Mouse (Mus musculus) hindbrain, postnatal 0 days (tissue): Measurements from ENCODE around the gene L3mbtl2. TPM values are rescaled to one million over a fixed set of nuclear protein-coding genes. Genes with fewer than 3 reads are reported as not detected.
"Not testable (repeated sequence)": the region's sequence is repeated elsewhere in the genome, so short reads cannot be mapped to it uniquely, and the experiment has no call there.

Source experiments
- ATAC-seq: fragments of 200-750 bp; cut with Nextera tagmentation; 2 replicates; pipeline ENCODE4 v1.8.0; 2017; ENCODE audit warnings: mild to moderate bottlenecking, moderate TSS enrichment, moderate library complexity
- DNase-seq: peaks from one replicate; pipeline ENCODE4 v3.0.0-alpha.2; 2015; ENCODE audit warnings: low spot score
- H3K27ac ChIP-seq: fragments of 300-500 bp; sonication (generic); 2 replicates; pipeline ENCODE4 v1.5.1; 2014; ENCODE audit warnings: mild to moderate bottlenecking
- H3K27me3 ChIP-seq: fragments of 300-500 bp; sonication (generic); 2 replicates; pipeline ENCODE4 v1.6.1; 2014; ENCODE audit warnings: low read length, mixed read lengths; ENCODE audit not compliant: insufficient read depth
- H3K36me3 ChIP-seq: fragments of 300-500 bp; sonication (generic); 2 replicates; pipeline ENCODE4 v1.6.1; 2014; ENCODE audit warnings: low read length, mixed read lengths; ENCODE audit not compliant: insufficient read depth
- H3K4me1 ChIP-seq: fragments of 300-500 bp; sonication (generic); 2 replicates; pipeline ENCODE4 v1.6.1; 2014; ENCODE audit warnings: antibody characterized with exemption, low read length, mixed read lengths; ENCODE audit not compliant: insufficient read depth
- H3K4me2 ChIP-seq: fragments of 300-500 bp; sonication (generic); 2 replicates; pipeline ENCODE4 v1.6.1; 2014; ENCODE audit warnings: low read depth, mild to moderate bottlenecking, low read length, moderate library complexity, mixed read lengths
- H3K4me3 ChIP-seq: fragments of 300-500 bp; sonication (generic); 2 replicates; pipeline ENCODE4 v1.5.1; 2014; ENCODE audit warnings: low read length
- H3K9ac ChIP-seq: fragments of 300-500 bp; sonication (generic); replicated peaks from 2 replicates; pipeline ENCODE4 v1.6.1; 2014; ENCODE audit warnings: mild to moderate bottlenecking, low read length, moderate library complexity, mixed read lengths
- H3K9me3 ChIP-seq: fragments of 300-500 bp; sonication (generic); 2 replicates; pipeline ENCODE4 v1.6.1; 2016; ENCODE audit warnings: low read length, mixed read lengths
- CTCF ChIP-seq: IDR thresholded peaks from 2 replicates; pipeline ENCODE4 v1.5.1; 2016; ENCODE audit warnings: antibody characterized with exemption, control low read depth, low read depth
- WGBS: fragments of 180-500 bp; shearing (Covaris S2); extraction: QIAGEN DNeasy Blood & Tissue Kit; methylation state at CpG from one replicate; pipeline ENCODE4 v1.1.7; 2014; 5-methylcytosine and 5-hydroxymethylcytosine counted together
- polyA plus RNA-seq: library from polyadenylated mRNA; unstranded; fragments of >200 nt; fragmentation: Nextera tagmentation; extraction: Ambion mirVana; gene quantifications from 2 replicates; pipeline ENCODE4 v1.2.1, GENCODE M21; 2015
- total RNA-seq: library from RNA; depleted of rRNA; stranded (reverse); fragments of >200 nt; gene quantifications from 2 replicates; pipeline ENCODE4 v1.2.3, GENCODE M21; 2014

Gene L3mbtl2
- total and polyA plus RNA-seq, 2 experiments from 2014 or later, result 27.6 to 31.4 TPM

DNA sequence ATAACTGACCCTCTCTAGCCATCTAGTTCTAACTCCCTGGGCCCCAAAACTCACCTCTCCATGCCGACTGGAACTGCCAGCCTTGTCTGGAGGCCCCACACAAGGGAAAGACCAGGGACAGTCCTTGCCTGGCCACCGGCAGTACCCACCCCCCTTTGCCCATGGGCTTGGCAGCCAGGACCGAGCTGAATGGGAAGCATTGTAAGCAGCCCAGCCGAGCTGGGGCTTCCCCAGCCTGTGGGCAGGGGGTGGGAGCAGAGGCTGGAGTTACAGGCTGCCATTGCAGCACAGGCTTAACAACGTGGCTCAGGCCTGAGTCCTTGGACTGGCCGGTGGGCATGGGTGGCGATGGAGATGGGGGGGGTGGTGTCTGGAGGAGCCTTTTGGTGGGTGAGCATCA lies 33.5 kb downstream of the L3mbtl2 start, which contains the start of gene Chadl:
Gene Chadl, minus strand, starts transcription at position 113 of the 400 bp plus-strand sequence.
- Histone ChIP-seq H3K9ac (0 out of 2 replicates have a peak within 1 kb of the TSS, but pooled peaks have one; percentile 18), H3K36me3 (no peaks in the 10 kb centered on the region), H3K27me3 (no peaks in the 10 kb centered on the region), H3K4me1 (peaks cover 9% of the 10 kb centered on the region), H3K4me2 (0 out of 2 replicates have a peak within 1 kb of the TSS, but pooled peaks have one; percentile 8), H3K9me3 (no peaks in the 10 kb centered on the region), H3K27ac (peak within 1 kb of the TSS; percentile 52; the same call in 1 of the 2 replicates), H3K4me3 (no peak within 1 kb of the TSS)
- peak; percentile 82 for ATAC-seq
- DNase-seq, result peak; percentile 78
- 41% methylated on average over 7 of the region's 7 CpGs for WGBS
- TF ChIP-seq CTCF, result no peak

DNA sequence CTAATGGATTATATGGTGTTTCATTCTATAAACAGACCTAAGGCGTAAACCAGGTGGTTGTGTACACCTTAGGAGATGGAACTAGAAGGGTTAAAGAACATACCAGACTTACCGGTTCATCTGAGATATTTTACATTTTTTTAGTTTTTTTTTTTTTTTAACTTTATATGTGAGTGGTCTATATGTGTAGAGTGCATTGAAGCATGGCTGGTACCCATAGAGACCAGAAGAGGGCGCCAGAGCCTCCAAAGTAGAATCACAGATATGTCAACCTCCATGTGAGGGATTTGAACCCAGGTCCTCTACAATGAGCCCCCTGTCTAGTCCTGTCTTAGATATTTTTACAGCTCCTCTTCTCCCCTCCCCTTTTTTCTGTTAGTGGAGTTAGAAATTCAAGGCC lies 34.2 kb downstream of the L3mbtl2 start:
- Histone ChIP-seq H3K9ac (no peak overlapping the region), H3K4me1 (peaks cover 2% of the 10 kb centered on the region), H3K27ac (no peak overlapping the region; the same call in 1 of the 2 replicates), H3K4me2 (no peak overlapping the region), H3K9me3 (no peaks in the 10 kb centered on the region), H3K4me3 (no peak overlapping the region), H3K36me3 (no peaks in the 10 kb centered on the region), H3K27me3 (no peaks in the 10 kb centered on the region)
- TF ChIP-seq CTCF, result peak; percentile 65
- DNase-seq, result peak; percentile 76
- no peak for ATAC-seq
- 48% methylated on average over 3 of the region's 3 CpGs for WGBS

DNA sequence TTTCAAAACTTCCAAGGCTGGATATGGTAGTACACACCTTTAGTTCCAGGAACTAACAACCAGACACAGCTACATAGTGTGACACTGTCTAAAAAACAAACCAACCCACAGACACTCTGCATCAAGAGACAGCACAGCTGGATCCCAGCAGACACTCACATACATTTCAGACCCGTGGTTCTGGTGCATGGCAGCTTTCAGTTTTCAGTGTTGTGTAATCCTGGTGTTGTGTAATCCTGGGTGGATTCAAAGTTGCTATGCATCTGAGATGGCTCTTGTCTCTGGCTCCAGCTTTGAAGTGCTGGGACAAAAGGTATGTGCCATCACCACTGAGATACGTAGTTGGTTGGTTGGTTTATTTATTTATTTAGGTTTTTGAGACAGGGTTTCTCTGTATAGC lies 34.8 kb downstream of the L3mbtl2 start:
- no peak overlapping the region for H3K4me2 ChIP-seq
- WGBS, result 79% methylated on average over 2 of the region's 2 CpGs
- H3K9me3 ChIP-seq, result no peaks in the 10 kb centered on the region
- H3K4me1 ChIP-seq, result no peaks in the 10 kb centered on the region; the same call in 1 of the 2 replicates
- TF ChIP-seq CTCF, result no peak
- peaks cover 4% of the 10 kb centered on the region; the same call in 1 of the 2 replicates for H3K36me3 ChIP-seq
- ATAC-seq (no peak), DNase-seq (no peak)
- no peak overlapping the region for H3K9ac ChIP-seq
- no peaks in the 10 kb centered on the region for H3K27me3 ChIP-seq
- H3K27ac ChIP-seq, result no peak overlapping the region
- H3K4me3 ChIP-seq, result no peak overlapping the region

DNA sequence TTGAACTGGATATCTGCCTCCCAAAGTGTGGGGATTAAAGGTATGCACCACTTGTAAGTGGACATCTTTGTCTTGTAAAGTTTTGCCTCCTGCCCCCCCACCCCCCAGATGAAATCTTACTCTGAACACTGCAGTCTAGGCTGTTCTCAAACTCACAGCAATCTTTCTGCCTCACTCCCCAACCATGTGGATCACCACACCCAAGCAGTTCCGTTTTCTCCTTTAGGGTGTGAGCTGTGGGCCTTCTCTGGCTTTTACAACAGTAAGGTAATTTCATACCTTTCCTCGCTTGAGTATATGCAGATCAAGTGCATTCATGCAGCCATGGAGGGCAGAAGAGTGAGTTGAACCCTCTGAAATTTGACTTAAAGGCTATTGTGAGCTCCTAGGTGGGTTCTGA lies 36.5 kb downstream of the L3mbtl2 start:
- DNase-seq (no peak), ATAC-seq (no peak)
- Histone ChIP-seq H3K4me2 (no peak overlapping the region), H3K4me3 (no peak overlapping the region), H3K4me1 (no peaks in the 10 kb centered on the region), H3K9me3 (no peaks in the 10 kb centered on the region), H3K9ac (no peak overlapping the region), H3K36me3 (peaks cover 16% of the 10 kb centered on the region), H3K27me3 (no peaks in the 10 kb centered on the region), H3K27ac (no peak overlapping the region)
- TF ChIP-seq CTCF, result no peak
- WGBS, result 78% methylated on average over 2 of the region's 2 CpGs

DNA sequence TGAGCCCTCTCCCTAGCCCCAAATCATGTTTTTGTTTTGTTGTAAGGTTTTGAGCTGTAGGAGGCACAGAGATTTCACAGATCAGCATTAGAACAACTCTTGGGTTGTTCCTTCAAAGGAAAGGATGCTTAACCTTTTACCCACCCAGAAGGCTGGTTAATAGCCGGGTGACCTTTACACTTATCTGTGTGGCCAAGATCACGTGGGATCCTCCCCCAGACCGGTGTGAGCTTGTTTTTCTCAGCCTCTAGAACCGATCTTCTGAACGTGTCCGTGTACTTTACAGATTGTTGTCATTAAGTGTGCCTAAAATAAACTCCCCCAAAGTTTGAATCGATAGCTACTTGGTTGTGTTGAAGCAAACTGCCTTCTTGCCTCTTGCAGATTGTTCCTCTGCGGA lies 36.9 kb downstream of the L3mbtl2 start:
- no peak overlapping the region for H3K9ac ChIP-seq
- H3K4me3 ChIP-seq, result no peak overlapping the region
- H3K4me2 ChIP-seq, result no peak overlapping the region
- 82% methylated on average over 8 of the region's 8 CpGs for WGBS
- peaks cover 20% of the 10 kb centered on the region for H3K36me3 ChIP-seq
- no peaks in the 10 kb centered on the region for H3K9me3 ChIP-seq
- no peak overlapping the region for H3K27ac ChIP-seq
- DNase-seq, result no peak
- no peaks in the 10 kb centered on the region for H3K27me3 ChIP-seq
- no peak for ATAC-seq
- no peak for TF ChIP-seq CTCF
- no peaks in the 10 kb centered on the region for H3K4me1 ChIP-seq

DNA sequence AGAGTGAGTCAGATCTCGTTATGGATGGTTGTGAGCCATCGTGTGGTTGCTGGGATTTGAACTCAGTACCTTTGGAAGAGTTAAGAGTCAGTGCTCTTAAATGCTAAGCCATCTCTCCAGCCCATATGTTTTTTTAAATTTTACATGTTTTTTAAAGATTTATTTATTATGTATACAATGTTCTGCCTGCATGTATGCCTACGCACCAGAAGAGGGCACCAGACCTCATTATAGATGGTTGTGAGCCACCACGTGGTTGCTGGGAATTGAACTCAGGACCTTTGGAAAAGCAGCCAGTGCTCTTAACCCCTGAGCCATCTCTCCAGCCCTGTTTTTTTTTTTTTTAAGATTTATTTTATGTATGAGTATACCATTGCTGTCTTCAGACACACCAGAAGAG lies 37.7 kb downstream of the L3mbtl2 start:
- not testable (repeated sequence) for H3K9ac ChIP-seq, H3K9me3 ChIP-seq, ATAC-seq, H3K4me1 ChIP-seq, H3K27ac ChIP-seq, DNase-seq, H3K27me3 ChIP-seq, H3K4me2 ChIP-seq, H3K4me3 ChIP-seq
- peak; percentile 34 for TF ChIP-seq CTCF
- peaks cover 28% of the 10 kb centered on the region for H3K36me3 ChIP-seq
- 83% methylated on average over 4 of the region's 4 CpGs for whole genome bisulfite sequencing

DNA sequence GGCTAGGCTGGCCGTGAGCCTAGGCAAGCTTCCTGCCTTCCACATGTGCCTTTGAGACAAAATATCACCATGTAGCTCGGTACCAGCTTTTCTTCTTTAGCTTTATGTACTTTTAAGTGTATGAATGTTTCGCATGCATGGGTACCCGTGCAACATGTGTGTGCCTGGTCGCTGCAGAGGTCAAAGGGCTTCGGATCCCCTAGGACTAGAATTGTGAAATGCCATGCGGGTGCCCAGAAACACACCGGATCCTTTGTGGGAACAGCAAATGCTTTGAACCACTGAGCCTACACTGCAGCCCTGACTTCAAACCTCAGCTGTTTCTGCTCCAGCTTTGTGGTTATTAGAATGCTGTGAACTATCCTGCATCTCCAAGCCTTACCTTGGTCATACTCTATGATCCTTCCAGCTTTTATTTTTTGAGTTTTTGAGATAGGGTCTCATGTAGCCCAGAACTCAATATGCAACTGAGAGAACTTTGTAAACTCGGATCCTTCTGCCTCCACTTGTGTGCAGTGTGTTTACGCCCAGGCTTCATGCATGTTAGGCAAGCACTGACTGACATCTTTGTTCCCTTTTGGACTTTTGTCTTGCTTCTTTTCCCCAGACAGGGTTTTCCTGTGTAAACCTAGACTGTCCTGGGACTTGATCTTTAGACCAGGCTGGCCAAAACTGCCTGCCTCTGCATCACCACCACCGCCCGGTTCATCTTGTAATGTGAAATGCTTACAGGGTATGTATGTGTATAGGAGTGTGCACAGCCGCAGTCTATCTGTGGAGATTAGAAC lies 38.8 kb downstream of the L3mbtl2 start:
- TF ChIP-seq CTCF, result no peak
- WGBS, result 88% methylated on average over 13 of the region's 13 CpGs
- H3K27me3 ChIP-seq, result no peaks in the 10 kb centered on the region
- 0 out of 2 replicates have a peak, but pooled peaks have one; percentile 3 for ATAC-seq
- no peak overlapping the region for H3K4me2 ChIP-seq
- H3K9ac ChIP-seq, result no peak overlapping the region
- no peak for DNase-seq
- no peak overlapping the region for H3K27ac ChIP-seq
- H3K9me3 ChIP-seq, result no peaks in the 10 kb centered on the region
- H3K4me1 ChIP-seq, result no peaks in the 10 kb centered on the region
- no peak overlapping the region for H3K4me3 ChIP-seq
- peaks cover 30% of the 10 kb centered on the region for H3K36me3 ChIP-seq
